Mouse (Mus musculus) retina, adult 2 months (tissue): ENCODE data around the gene Adgrg3.

Experiments used
- DNase-seq: peaks from one replicate; pipeline ENCODE4 v3.0.0-alpha.2; 2012; ENCODE audit warnings: low read depth, low spot score

The Adgrg3 gene

GRCm38 (mm10) chr8:95080381-95081341 lies 63.2 kb downstream of the Adgrg3 start, which contains the start of gene Katnb1:
Gene Katnb1 (plus strand): TSS chr8:95081186.
- peak; percentile 99 for DNase-seq

- DNase-seq = no peak
Observed at GRCm38 (mm10) chr8:95081650-95082049, 64.2 kb downstream of the Adgrg3 start.

- DNase-seq = no peak
Observed at GRCm38 (mm10) chr8:95084261-95084660, 66.8 kb downstream of the Adgrg3 start.

- DNase-seq = no peak
Observed at GRCm38 (mm10) chr8:95084744-95085431, 67.4 kb downstream of the Adgrg3 start.

- DNase-seq = no peak
Observed at GRCm38 (mm10) chr8:95085432-95086141, 68.1 kb downstream of the Adgrg3 start.

GRCm38 (mm10) chr8:95093574-95093973 lies 76.1 kb downstream of the Adgrg3 start:
- DNase-seq = no peak
